Mouse (Mus musculus) embryo, embryonic 10 days (tissue): ENCODE results near the gene Pamr1.

Source experiments
- DNase-seq: peaks from one replicate; pipeline ENCODE4 v3.0.0-alpha.2; 2015; ENCODE audit warnings: low spot score

The Pamr1 gene

GRCm38 (mm10) chr2:102661052-102661451 lies 111.2 kb downstream of the Pamr1 start:
- no peak for DNase-seq

DNA sequence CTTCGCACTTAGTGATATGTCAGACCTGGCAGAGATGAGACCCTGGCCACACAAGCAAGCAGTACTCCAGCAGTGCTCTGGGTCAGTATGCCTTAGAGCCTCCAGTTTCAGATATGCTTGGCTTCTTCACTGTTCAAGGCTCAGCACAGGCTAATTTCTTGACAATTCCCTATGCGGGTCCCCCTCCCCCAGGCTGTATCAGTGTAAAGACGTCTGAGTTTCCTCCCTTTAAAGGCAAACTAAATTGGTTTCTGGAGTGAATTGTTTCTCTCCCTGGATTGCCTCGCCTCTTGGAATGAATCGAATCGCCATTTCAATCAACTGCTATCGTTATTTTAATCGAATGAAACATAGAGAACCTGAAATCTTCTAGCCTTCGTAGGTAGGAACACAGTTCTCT lies 113.1 kb downstream of the Pamr1 start:
- no peak for DNase-seq

GRCm38 (mm10) chr2:102663339-102663738 lies 113.5 kb downstream of the Pamr1 start:
- peak; percentile 22 for DNase-seq

- peak; percentile 58 for DNase-seq
These were observed 114.1 kb downstream of the Pamr1 start for GRCm38 (mm10) chr2:102663865-102664264.

- no peak for DNase-seq
These were observed 118.2 kb downstream of the Pamr1 start for GRCm38 (mm10) chr2:102667981-102668380.

DNA sequence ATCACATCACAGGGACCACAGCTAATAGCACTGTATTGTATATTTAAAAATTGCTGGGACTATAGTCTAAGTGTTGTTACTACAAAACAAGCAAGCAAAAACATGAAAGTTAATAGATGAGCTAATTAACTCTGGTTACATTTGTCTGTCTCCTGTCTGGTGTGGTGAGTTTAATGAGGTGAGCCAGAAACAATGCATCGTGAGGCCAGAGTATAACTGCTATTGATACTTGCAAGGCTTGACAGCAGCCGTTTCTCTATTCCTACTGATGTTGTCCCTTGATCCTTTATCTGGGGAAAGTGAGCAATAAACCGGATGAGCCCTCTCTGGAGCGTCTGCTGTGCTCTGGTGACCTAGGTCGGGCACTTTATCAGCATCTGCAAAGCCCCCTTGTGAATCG lies 119.8 kb downstream of the Pamr1 start:
- no peak for DNase-seq

DNA sequence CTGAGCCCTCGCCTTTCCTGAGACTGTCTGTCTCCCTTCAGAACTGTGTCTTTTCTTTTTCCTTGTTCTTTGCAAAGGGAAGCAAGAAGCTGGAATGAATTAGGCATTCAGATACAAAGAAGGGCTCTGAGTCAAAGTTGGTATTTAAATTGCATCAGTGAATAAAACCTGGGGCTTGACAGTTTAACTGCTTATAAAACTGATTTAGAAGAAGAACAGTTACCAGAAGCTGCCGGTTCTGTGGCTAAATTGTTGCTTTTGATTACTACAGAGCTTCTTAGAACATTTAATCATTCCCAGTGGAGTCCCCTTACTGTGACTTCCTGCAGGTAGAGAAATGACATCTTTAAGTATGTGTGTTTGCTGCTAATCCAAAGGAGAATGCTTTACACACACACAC lies 124.8 kb downstream of the Pamr1 start:
- DNase-seq = no peak

DNA sequence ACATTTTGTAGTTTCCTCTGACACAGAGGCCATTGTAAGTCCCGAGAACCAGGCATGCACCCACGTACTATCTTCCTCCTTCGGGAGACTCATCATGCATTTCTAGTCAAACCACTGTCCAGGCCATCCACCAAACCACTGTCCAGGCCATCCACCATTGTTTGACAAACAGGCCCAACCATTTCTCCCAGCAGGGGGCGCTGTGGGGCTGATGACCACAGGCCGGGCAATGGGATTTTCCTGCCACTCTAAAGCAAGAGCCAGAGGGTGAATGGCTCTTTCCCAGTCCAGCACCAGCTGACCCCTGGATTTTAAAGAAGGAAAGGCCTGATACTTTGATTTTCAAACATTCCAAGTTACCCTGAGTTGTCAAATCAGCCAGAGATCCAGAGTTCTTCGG lies 125.5 kb downstream of the Pamr1 start:
- peak; percentile 46 for DNase-seq

DNA sequence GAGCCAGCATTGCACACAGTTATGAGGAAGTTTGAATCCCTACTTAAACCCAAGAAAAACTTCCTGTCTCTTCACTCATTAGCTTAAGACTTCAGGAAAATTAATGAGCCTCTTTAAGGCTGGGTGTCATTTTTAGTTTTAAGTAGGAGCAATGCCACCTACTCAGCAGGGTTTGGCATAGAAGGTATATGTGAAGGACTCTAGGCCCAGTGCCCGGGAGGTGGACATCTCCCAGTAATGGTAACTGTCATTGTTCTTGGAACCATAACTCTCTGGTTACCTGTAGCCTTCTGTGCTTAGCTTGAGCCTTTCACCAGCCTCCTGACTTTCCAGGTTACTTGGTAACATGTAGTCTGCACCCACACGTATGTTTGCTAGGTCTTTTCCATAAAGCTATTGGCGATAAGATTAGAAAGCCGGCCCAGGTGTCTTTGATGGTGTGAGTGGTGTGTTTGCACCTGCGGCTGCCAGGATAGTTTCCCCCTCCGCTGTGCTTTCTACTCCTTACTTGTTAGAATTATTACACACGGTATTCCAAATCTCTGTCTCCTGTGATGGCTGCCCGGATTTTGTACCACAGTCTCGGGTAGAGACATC lies 127.0 kb downstream of the Pamr1 start:
- DNase-seq = no peak

- DNase-seq = no peak
These were observed 127.6 kb downstream of the Pamr1 start for GRCm38 (mm10) chr2:102677400-102677799.

- no peak for DNase-seq
These were observed 131.5 kb downstream of the Pamr1 start for GRCm38 (mm10) chr2:102681351-102681750.

DNA sequence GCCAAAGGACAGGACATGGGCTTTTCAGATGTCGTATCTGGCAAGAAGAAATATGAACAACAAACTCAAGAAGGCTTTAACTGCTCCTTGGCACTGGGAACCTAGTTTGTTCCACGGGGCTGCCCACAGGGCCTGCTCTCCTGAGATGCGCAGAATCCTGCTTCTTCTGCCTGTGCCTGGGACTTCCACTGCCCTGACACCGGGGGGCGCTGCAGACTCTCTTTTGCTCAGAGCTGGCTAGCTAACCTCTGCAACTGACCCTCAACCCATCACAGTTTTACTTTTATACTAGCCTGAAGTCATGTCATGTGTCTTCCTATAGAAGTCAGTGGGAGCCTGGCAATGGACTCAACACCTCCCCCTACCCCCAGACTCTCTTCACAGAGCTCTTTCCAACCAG lies 132.4 kb downstream of the Pamr1 start:
- peak; percentile 39 for DNase-seq

GRCm38 (mm10) chr2:102685371-102686107 lies 135.7 kb downstream of the Pamr1 start:
- peak; percentile 35 for DNase-seq

- DNase-seq = no peak
These were observed 136.3 kb downstream of the Pamr1 start for GRCm38 (mm10) chr2:102686108-102686450.
